Mouse (Mus musculus) spleen, postnatal 10 days (tissue): ENCODE measurements around the gene Lepr.
"Not testable (repeated sequence)": the region's sequence is repeated elsewhere in the genome, so short reads cannot be mapped to it uniquely, and the experiment has no call there.

Source experiments
- DNase-seq, 2 experiments: peaks; one replicate each; pipeline ENCODE4 v3.0.0; 2021 to 2022; ENCODE audit warnings: low spot score in 2 of 2

Gene Lepr

GRCm38 (mm10) chr4:101715805-101716204 lies 1.4 kb upstream of the Lepr start:
- no peak for DNase-seq

DNA sequence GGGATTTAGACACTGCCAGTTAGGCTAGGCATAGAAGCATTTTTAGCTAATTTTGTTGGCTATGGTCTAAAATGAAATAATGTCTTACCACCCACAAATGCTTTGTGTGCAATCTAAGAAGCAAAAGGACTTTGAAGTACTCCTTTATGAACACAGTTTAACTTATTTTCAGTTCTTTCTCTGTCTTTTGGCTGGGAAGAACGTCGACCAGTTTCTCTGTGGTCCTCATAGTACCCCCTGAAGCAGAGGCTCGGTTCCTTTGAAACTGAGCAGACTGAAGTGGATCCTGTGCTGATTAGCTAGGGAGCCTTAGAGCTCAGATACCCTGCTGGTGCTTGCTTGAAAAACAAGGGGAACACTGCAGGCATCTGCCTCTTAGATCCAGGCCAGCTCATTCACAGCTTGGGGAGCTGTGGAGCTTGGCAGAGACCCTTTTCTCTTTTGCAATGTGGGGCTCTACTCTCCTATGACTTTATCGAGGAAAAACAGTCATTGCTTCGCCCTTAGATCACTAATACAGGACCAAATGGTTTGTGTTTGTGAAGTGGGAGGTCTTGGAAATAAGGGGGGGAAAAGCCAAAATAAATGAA lies 1.9 kb downstream of the Lepr start:
- no peak for DNase-seq

- no peak for DNase-seq
Measured at GRCm38 (mm10) chr4:101721705-101722104, 4.5 kb downstream of the Lepr start.

- no peak for DNase-seq
Measured at GRCm38 (mm10) chr4:101741973-101742372, 24.8 kb downstream of the Lepr start.

- DNase-seq: no peak
Measured at GRCm38 (mm10) chr4:101745534-101745933, 28.3 kb downstream of the Lepr start.

GRCm38 (mm10) chr4:101760490-101760889 lies 43.3 kb downstream of the Lepr start:
- DNase-seq: no peak

DNA sequence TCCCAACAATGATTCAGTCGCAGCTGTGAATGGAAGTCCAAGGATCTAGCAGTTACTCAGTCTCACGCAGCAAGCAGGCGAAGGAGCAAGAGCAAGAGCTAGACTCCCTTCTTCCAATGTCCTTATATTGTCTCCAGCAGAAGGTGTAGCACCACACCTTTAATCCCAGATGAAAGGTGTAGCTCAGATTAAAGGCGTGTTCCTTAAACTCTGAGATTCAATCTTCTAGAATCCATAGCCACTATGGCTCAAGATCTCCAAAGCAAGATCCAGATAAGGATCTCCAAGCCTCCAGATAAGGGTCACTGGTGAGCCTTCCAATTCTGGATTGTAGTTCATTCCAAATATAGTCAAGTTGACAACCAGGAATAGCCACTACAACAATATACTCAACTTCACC lies 126.7 kb downstream of the Lepr start, which contains the start of gene B020004J07Rik:
B020004J07Rik (minus strand) TSS at position 101 of the 400 bp plus-strand sequence.
- DNase-seq: not testable (repeated sequence)

GRCm38 (mm10) chr4:101850908-101851307 lies 133.7 kb downstream of the Lepr start:
- no peak for DNase-seq

- DNase-seq: no peak
Measured at GRCm38 (mm10) chr4:101860873-101861272, 143.7 kb downstream of the Lepr start.

DNA sequence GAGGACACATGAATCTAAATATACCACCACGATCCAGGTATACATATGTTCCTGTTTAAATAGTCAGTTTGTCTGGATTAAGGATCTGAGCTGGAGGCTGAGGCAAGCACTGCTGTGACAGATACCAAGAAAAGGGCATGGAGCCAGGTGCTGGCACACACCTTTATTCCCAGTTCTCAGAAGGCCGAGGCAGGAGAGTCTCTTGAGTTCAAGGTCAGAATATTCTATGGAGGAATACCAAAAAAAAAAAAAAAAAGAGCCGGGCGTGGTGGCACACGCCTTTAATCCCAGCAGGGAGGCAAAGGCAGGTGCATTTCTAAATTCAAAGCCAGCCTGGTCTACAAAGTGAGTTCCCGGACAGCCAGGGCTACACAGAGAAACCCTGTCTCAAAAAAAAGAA lies 145.1 kb downstream of the Lepr start:
- no peak for DNase-seq
